Mouse (Mus musculus) MEL (cell line): Measurements from ENCODE around the gene Ddah1. TPM values are rescaled to one million over a fixed set of nuclear protein-coding genes. Genes with fewer than 3 reads are reported as not detected.

Experiments used
- DNase-seq: peaks from one replicate; pipeline ENCODE4 v3.0.0; 2011; ENCODE audit warnings: low read depth, low spot score
- H3K27ac ChIP-seq: 2 replicates; pipeline ENCODE4 v1.5.1; 2012; ENCODE audit warnings: low read depth, mild to moderate bottlenecking, control low read depth, low read length, moderate library complexity; ENCODE audit not compliant: control insufficient read depth
- H3K27me3 ChIP-seq, 2 experiments: fragments of 150-350 bp in 1 of 2; sonication (generic) in 1 of 2; 2 replicates each; pipeline ENCODE4 v1.6.1; 2012; ENCODE audit warnings: low read length in 2 of 2, mild to moderate bottlenecking in 2 of 2, improper control_type of control experiment in 1 of 2, moderate library complexity in 1 of 2; ENCODE audit not compliant: insufficient read depth in 2 of 2, control insufficient read depth in 1 of 2
- H3K36me3 ChIP-seq, 2 experiments: 2 replicates each; pipeline ENCODE4 v1.6.1; 2012 to 2014; ENCODE audit warnings: low read length in 2 of 2, improper control_type of control experiment in 1 of 2, inconsistent platforms in 1 of 2, mild to moderate bottlenecking in 1 of 2; ENCODE audit not compliant: insufficient read depth in 2 of 2, control insufficient read depth in 1 of 2
- H3K4me1 ChIP-seq, 2 experiments: fragments of 150-350 bp in 1 of 2; sonication (generic) in 1 of 2; 2 replicates each; pipeline ENCODE4 v1.6.1; 2012; ENCODE audit warnings: low read length in 2 of 2, improper control_type of control experiment in 1 of 2, mild to moderate bottlenecking in 1 of 2; ENCODE audit not compliant: insufficient read depth in 2 of 2, control insufficient read depth in 1 of 2
- H3K4me3 ChIP-seq, 2 experiments: fragments of 150-350 bp in 1 of 2; sonication (generic) in 1 of 2; 2 replicates each; pipeline ENCODE4 v1.5.1; 2012; ENCODE audit warnings: low read depth in 2 of 2, low read length in 2 of 2, mild to moderate bottlenecking in 2 of 2, moderate library complexity in 2 of 2, control low read depth in 1 of 2, improper control_type of control experiment in 1 of 2; ENCODE audit not compliant: control insufficient read depth in 1 of 2, insufficient read depth in 1 of 2
- H3K79me2 ChIP-seq: 2 replicates; pipeline ENCODE4 v1.6.1; 2012; ENCODE audit warnings: mild to moderate bottlenecking, low read length, moderate library complexity; ENCODE audit not compliant: control insufficient read depth, poor library complexity, insufficient read depth
- H3K9ac ChIP-seq: 2 replicates; pipeline ENCODE4 v1.6.1; 2012; ENCODE audit warnings: low read depth, mild to moderate bottlenecking, control low read depth, low read length, moderate library complexity; ENCODE audit not compliant: control insufficient read depth, poor library complexity, severe bottlenecking
- H3K9me3 ChIP-seq: fragments of 150-350 bp; sonication (generic); replicated peaks from 2 replicates; pipeline ENCODE4 v1.6.1; 2012; ENCODE audit warnings: mild to moderate bottlenecking, low read length, improper control_type of control experiment, moderate library complexity; ENCODE audit not compliant: insufficient read depth
- CHD2 ChIP-seq: IDR thresholded peaks from 2 replicates; pipeline ENCODE4 v1.6.1; 2011; ENCODE audit warnings: low read length, improper control_type of control experiment
- ELF1 ChIP-seq: IDR thresholded peaks from 2 replicates; pipeline ENCODE4 v1.6.1; 2014; ENCODE audit warnings: low read depth, mild to moderate bottlenecking, inconsistent platforms, low read length, improper control_type of control experiment, moderate library complexity
- EP300 ChIP-seq, 2 experiments: IDR thresholded peaks; 2 replicates each; pipeline ENCODE4 v1.6.1; 2011; ENCODE audit warnings: improper control_type of control experiment in 2 of 2, low read length in 2 of 2, low read depth in 1 of 2, mild to moderate bottlenecking in 1 of 2
- ETS1 ChIP-seq: IDR thresholded peaks from 2 replicates; pipeline ENCODE4 v1.6.1; 2012; ENCODE audit warnings: low read depth, mild to moderate bottlenecking, inconsistent platforms, low read length, improper control_type of control experiment, moderate library complexity
- GATA1 ChIP-seq: IDR thresholded peaks from 2 replicates; pipeline ENCODE4 v1.6.1; 2011; ENCODE audit warnings: low read depth, low read length, improper control_type of control experiment
- HCFC1 ChIP-seq: IDR thresholded peaks from 2 replicates; pipeline ENCODE4 v1.6.1; 2012; ENCODE audit warnings: low read depth, mild to moderate bottlenecking, inconsistent platforms, low read length, improper control_type of control experiment, moderate library complexity
- MAFK ChIP-seq: IDR thresholded peaks from 2 replicates; pipeline ENCODE4 v1.6.1; 2011; ENCODE audit warnings: low read depth, mild to moderate bottlenecking, low read length, improper control_type of control experiment, borderline replicate concordance
- MXI1 ChIP-seq: IDR thresholded peaks from 2 replicates; pipeline ENCODE4 v1.6.1; 2011; ENCODE audit warnings: mild to moderate bottlenecking, low read depth, low read length, improper control_type of control experiment
- MYB ChIP-seq: IDR thresholded peaks from 2 replicates; pipeline ENCODE4 v1.6.1; 2011; ENCODE audit warnings: mild to moderate bottlenecking, low read depth, low read length, improper control_type of control experiment
- MYC ChIP-seq: IDR thresholded peaks from 2 replicates; pipeline ENCODE4 v1.6.1; 2011; ENCODE audit warnings: low read depth, mild to moderate bottlenecking, low read length, improper control_type of control experiment, moderate library complexity
- POLR2A ChIP-seq, 2 experiments: IDR thresholded peaks; 2 replicates each; pipeline ENCODE4 v1.6.1; 2011 to 2012; ENCODE audit warnings: low read length in 2 of 2, mild to moderate bottlenecking in 2 of 2, control low read depth in 1 of 2, improper control_type of control experiment in 1 of 2, low read depth in 1 of 2, moderate library complexity in 1 of 2; ENCODE audit not compliant: control insufficient read depth in 1 of 2, insufficient read depth in 1 of 2, poor library complexity in 1 of 2
- POLR2AphosphoS5 ChIP-seq: IDR thresholded peaks from 2 replicates; pipeline ENCODE4 v1.6.1; 2012; ENCODE audit warnings: low read depth, borderline replicate concordance, mild to moderate bottlenecking, inconsistent platforms, low read length, moderate library complexity, mixed read lengths
- RAD21 ChIP-seq: IDR thresholded peaks from 2 replicates; pipeline ENCODE4 v1.6.1; 2011; ENCODE audit warnings: mild to moderate bottlenecking, low read depth, low read length, improper control_type of control experiment
- RCOR1 ChIP-seq: IDR thresholded peaks from 2 replicates; pipeline ENCODE4 v1.6.1; 2012; ENCODE audit warnings: low read depth, mild to moderate bottlenecking, inconsistent platforms, low read length, improper control_type of control experiment
- SIN3A ChIP-seq: IDR thresholded peaks from 2 replicates; pipeline ENCODE4 v1.6.1; 2012; ENCODE audit warnings: low read length, improper control_type of control experiment, inconsistent platforms
- SMC3 ChIP-seq: IDR thresholded peaks from 2 replicates; pipeline ENCODE4 v1.6.1; 2011; ENCODE audit warnings: low read depth, low read length, improper control_type of control experiment
- TBP ChIP-seq: IDR thresholded peaks from 2 replicates; pipeline ENCODE4 v1.8.0; 2011; ENCODE audit warnings: low read depth, low read length, improper control_type of control experiment
- UBTF ChIP-seq: IDR thresholded peaks from 2 replicates; pipeline ENCODE4 v1.6.1; 2012; ENCODE audit warnings: low read depth, mild to moderate bottlenecking, inconsistent platforms, low read length, improper control_type of control experiment, moderate library complexity, borderline replicate concordance; ENCODE audit not compliant: insufficient read depth
- ZC3H11A ChIP-seq: IDR thresholded peaks from 2 replicates; pipeline ENCODE4 v1.6.1; 2012; ENCODE audit warnings: low read depth, mild to moderate bottlenecking, inconsistent platforms, low read length, improper control_type of control experiment
- ZKSCAN1 ChIP-seq: IDR thresholded peaks from 2 replicates; pipeline ENCODE4 v1.6.1; 2012; ENCODE audit warnings: low read depth, mild to moderate bottlenecking, inconsistent platforms, low read length, improper control_type of control experiment, moderate library complexity
- ZMIZ1 ChIP-seq: IDR thresholded peaks from 2 replicates; pipeline ENCODE4 v1.6.1; 2012; ENCODE audit warnings: low read depth, mild to moderate bottlenecking, inconsistent platforms, low read length, improper control_type of control experiment, moderate library complexity
- ZNF384 ChIP-seq: IDR thresholded peaks from 2 replicates; pipeline ENCODE4 v1.6.1; 2012; ENCODE audit warnings: low read depth, mild to moderate bottlenecking, inconsistent platforms, low read length, improper control_type of control experiment
- polyA plus RNA-seq, 2 experiments: library from polyadenylated mRNA; stranded (reverse) in 1 of 2; unstranded in 1 of 2; fragments of >175 nt in 1 of 2; fragments of >200 nt in 1 of 2; gene quantifications; 2 replicates each; pipeline versions ENCODE4 v1.2.1 to v1.2.4; 2012; ENCODE audit warnings: low replicate concordance in 2 of 2, low read depth in 1 of 2; ENCODE audit not compliant: insufficient read length in 2 of 2, insufficient read depth in 1 of 2, missing spikeins in 1 of 2
- total RNA-seq: library from RNA; depleted of rRNA; stranded (reverse); fragments of 300-350 nt; gene quantifications from 2 replicates; pipeline ENCODE4 v1.2.3, GENCODE M21; 2012

The Ddah1 gene
- total and polyA plus RNA-seq, 3 experiments = not detected

- TF ChIP-seq POLR2AphosphoS5 (no peak), ZKSCAN1 (no peak), ELF1 (no peak), MYC (no peak)
- Histone ChIP-seq H3K27ac (no peak overlapping the region), H3K4me1 (no peaks in the 10 kb centered on the region), H3K36me3 (no peaks in the 10 kb centered on the region), H3K9me3 (no peaks in the 10 kb centered on the region), H3K27me3 (no peaks in the 10 kb centered on the region), H3K79me2 (no peaks in the 10 kb centered on the region), H3K4me3 (no peak overlapping the region), H3K9ac (no peak overlapping the region)
- no peak for DNase-seq
These were observed 631 bp upstream of the Ddah1 start for GRCm38 (mm10) chr3:145757844-145758243.

DNA sequence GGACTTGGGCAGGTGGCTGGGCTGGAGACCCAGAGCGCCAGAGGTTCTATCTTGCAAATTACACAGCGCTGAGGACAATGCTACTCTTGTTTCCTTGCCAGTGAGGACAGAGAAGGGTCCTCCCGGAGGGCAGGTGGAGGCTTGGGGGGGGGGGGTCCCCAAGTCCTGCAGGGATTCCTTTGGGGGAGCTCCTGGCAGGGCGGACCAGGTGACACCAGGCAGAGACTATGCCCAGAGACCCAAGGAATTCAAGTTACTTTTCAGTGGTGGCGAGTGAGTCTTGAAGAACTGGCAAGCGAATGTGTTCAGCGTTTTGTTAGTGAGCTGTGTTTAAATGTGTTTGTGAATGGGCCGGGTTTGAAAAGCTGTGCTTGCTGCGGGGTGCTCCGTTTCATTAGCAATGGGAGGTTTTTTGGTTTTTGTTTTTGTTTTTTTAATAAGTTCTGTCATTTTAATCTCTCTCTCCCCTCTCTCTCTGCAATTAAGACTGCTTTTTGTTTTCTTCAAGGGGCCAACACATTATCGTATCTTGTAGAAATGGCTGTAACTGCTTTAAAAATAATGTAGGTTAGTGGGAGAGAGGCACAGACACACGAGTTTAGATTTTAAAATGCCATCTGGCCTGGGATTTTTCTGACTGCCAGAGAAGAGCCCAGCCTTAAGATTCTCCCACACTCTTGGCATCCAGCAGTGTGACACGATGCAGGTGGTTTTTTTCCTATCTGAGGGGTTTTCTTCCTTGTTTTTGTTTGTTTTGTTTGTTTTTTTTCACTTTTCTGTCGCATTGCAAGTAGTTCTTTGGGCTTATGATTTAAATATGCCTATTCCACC is 1.1 kb downstream of the Ddah1 start:
- H3K4me1 ChIP-seq = no peaks in the 10 kb centered on the region
- no peak overlapping the region for H3K27ac ChIP-seq
- DNase-seq = no peak
- H3K27me3 ChIP-seq = no peaks in the 10 kb centered on the region
- no peaks in the 10 kb centered on the region for H3K9me3 ChIP-seq
- no peak overlapping the region for H3K9ac ChIP-seq
- no peak overlapping the region for H3K4me3 ChIP-seq
- TF ChIP-seq TBP (no peak), RAD21 (no peak), ZC3H11A (no peak), SMC3 (no peak), SIN3A (no peak), ETS1 (no peak), GATA1 (no peak), EP300 (IDR thresholded peaks at IDR 0.05; ENCODE audit: low read depth in 1 of 2, low read length in 2 of 2) (no peak)
- no peaks in the 10 kb centered on the region for H3K79me2 ChIP-seq
- no peaks in the 10 kb centered on the region for H3K36me3 ChIP-seq

DNA sequence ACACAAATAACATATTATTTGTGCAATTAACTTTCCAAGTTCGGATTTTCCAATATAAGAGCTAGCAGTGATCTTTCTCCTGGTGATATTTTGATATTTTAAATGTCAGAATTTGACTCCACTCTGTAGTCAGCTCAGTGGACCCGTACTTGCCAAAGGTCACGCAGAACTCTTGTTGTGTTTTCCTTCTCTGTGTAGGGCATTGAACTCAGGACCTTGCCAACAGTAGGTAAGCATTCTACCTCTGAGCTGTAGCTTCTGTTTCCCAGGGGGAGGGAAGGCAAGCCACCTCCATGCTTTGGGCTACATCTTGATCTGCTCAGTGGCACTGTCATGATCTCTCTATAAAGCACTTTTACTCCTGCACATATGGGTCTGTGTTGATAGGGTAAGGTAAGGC is 2.1 kb downstream of the Ddah1 start:
- TF ChIP-seq RCOR1 = no peak
- TF ChIP-seq MAFK = no peak
- TF ChIP-seq UBTF = no peak
- no peak for TF ChIP-seq POLR2A (IDR thresholded peaks at IDR 0.05; ENCODE audit: control insufficient read depth in 1 of 2, insufficient read depth in 1 of 2, low read depth in 1 of 2, low read length in 2 of 2, poor library complexity in 1 of 2)
- no peak for TF ChIP-seq RAD21
- no peak for TF ChIP-seq ZNF384
- no peak for TF ChIP-seq HCFC1
- TF ChIP-seq ETS1 = no peak
- no peak for TF ChIP-seq MYB
- no peak for TF ChIP-seq ZMIZ1
- no peak for TF ChIP-seq CHD2
- TF ChIP-seq SMC3 = no peak
- TF ChIP-seq MXI1 = no peak
- TF ChIP-seq, all 39 proteins: peak for 0

More for the DNA sequence above, 2.1 kb downstream of the Ddah1 start:
- Histone ChIP-seq H3K9ac (no peak overlapping the region), H3K4me3 (no peak overlapping the region), H3K4me1 (no peaks in the 10 kb centered on the region), H3K27me3 (no peaks in the 10 kb centered on the region), H3K9me3 (no peaks in the 10 kb centered on the region), H3K79me2 (no peaks in the 10 kb centered on the region), H3K36me3 (no peaks in the 10 kb centered on the region), H3K27ac (no peak overlapping the region)
- DNase-seq = no peak
